Mouse (Mus musculus): ENCODE results near the gene Dnajc21. TPM values are rescaled to one million over a fixed set of nuclear protein-coding genes. Genes with fewer than 3 reads are reported as not detected.
"Not testable (repeated sequence)": the region's sequence is repeated elsewhere in the genome, so short reads cannot be mapped to it uniquely, and the experiment has no call there.

Gene Dnajc21
- 11.3 and 12.2 TPM in 2 replicates for polyA plus RNA-seq (2016; fragmentation: Nextera tagmentation; extraction: Ambion mirVana)

DNA sequence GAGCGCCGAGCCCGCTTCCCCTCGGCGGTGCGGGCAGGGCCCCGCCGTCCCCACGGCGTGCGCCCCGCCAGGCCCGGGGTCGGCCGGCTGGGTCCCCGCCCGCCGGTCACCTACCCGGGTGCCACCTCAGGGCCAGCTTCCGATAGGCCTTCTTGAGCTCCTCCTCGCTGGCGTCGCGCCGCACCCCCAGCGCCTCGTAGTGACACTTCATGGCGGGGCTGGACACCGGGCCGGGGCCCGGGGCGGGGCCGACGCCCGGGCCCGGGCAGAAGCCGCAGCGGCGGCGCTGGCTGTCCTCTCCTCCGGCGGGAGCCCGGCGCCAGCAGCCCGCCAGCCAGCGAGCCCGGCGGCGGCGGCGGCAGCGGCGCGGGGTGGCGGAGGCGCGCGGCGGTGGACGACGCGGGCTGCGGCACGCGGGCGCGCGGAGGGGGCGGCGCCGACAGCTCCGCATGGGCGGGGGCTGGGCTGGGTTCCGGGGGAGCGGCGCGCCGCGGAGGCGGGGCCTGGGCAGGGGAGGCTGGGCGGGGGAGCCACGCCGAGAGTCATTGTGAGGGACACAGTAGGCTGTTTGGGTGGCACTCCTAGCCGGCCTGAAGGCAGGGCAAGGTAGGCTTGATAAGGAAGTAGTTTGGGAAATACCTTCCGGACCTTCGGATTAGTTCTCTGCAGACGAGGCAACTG, at the start of gene Dnajc21:
Dnajc21 (minus strand) TSS at position 366 of the 681 bp plus-strand sequence.
- H3K9me3 ChIP-seq: no peaks in the 10 kb centered on the region
- H3K27me3 ChIP-seq (ENCODE audit: poor library complexity, severe bottlenecking): no peaks in the 10 kb centered on the region
- H3K27ac ChIP-seq: peak within 1 kb of the TSS; percentile 92
- H3K4me3 ChIP-seq: peak within 1 kb of the TSS; percentile 84
- WGBS: 3% methylated on average over 80 of the region's 87 CpGs
- H3K36me3 ChIP-seq (replicated peaks): peaks cover 15% of the 10 kb centered on the region
- peak; percentile 82 for DNase-seq (ENCODE audit: extremely low spot score, low spot score)
- peaks cover 27% of the 10 kb centered on the region for H3K4me1 ChIP-seq

DNA sequence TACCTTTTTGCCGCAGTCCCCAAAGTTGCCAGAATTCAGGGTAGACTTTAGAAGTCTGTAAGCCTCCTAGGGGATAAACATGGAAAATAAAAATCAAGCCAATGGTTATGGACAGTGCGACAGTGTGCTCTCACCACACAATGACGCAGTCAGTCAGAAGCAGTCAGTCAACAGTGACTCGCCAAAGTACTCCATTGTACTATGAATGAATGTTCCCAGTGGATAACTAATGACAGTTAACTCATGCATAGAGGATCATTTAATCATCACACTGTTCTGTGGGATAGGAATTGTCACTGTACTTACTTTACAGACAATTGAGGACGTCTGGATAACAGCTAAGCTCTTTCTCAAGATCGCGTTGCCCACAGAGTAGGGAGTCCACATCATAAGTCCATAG, 44.9 kb upstream of the Dnajc21 start:
- Histone ChIP-seq H3K9me3 (no peaks in the 10 kb centered on the region), H3K36me3 (replicated peaks) (no peaks in the 10 kb centered on the region), H3K27me3 (ENCODE audit: poor library complexity, severe bottlenecking) (no peaks in the 10 kb centered on the region), H3K27ac (no peak overlapping the region), H3K4me3 (no peak overlapping the region), H3K4me1 (no peaks in the 10 kb centered on the region)
- 91% methylated on average over 7 of the region's 7 CpGs for WGBS
- no peak for DNase-seq (ENCODE audit: extremely low spot score, low spot score)

DNA sequence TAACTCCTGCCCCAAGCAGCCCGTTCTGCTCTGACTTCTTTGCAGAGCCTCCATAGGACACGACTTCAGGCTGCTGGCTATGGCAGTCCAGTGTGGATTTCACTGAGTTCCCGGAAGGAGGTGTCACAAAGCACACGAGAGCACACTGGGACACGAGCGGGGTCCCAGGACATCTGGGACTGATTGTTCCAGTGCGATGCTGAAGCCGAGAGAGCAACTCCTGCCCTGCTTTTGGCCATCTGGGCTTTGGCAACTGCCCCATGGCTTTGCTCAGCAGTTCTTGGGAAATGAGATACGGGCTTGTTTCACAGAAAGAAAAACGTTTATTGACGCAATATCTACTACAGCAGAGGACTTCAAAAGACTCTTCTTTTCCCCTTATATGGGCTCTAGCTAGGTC, 35.8 kb upstream of the Dnajc21 start:
- no peaks in the 10 kb centered on the region for H3K27me3 ChIP-seq (ENCODE audit: poor library complexity, severe bottlenecking)
- no peak overlapping the region for H3K4me3 ChIP-seq
- 60% methylated on average over 11 of the region's 11 CpGs for WGBS
- no peak overlapping the region for H3K27ac ChIP-seq
- no peaks in the 10 kb centered on the region for H3K36me3 ChIP-seq (replicated peaks)
- no peak for DNase-seq (ENCODE audit: extremely low spot score, low spot score)
- H3K9me3 ChIP-seq: no peaks in the 10 kb centered on the region
- no peaks in the 10 kb centered on the region for H3K4me1 ChIP-seq

DNA sequence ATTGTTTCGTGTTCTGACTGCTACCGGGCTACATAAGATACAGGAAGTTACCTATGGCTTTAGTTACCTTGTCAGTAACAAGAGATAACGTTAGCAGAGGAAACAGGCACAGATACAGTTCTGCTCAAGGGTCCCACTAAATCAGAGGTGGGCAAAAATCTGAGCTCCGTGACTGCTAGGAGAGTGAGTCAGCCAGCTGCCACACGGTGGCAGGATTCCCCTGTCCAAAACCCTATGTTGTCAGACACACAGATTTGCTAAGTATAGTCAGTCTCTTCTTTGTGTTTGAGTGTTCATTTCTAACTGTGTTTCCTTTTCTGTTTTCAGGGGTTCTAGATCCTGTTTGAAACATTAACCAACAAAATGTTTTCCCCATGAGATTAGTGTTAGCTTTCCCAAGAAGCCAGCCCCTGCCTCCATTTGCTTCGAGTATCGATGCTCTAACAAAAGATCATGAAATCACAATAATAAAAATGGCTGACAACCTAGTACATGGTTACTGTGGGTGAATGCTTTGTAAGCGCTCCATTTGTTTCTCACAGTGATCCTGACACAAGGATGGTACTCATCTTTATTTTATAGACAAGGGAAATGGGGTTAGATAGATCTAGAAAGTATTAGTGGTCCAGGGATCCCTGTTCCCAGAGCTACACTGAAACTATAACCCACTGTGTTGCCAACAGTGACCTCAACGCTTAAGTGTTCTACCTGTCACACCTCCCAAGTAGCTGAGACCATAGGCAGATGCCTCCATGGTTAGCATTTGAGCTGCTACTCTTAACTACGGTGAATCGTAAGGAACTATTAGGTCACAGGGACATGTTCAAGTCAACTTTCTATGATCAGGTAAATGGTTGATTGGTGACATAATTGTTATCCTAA, 30.8 kb upstream of the Dnajc21 start:
- Histone ChIP-seq H3K27ac (no peak overlapping the region), H3K4me3 (no peak overlapping the region), H3K9me3 (no peaks in the 10 kb centered on the region), H3K36me3 (replicated peaks) (peaks cover 4% of the 10 kb centered on the region), H3K4me1 (no peaks in the 10 kb centered on the region), H3K27me3 (ENCODE audit: poor library complexity, severe bottlenecking) (no peaks in the 10 kb centered on the region)
- 60% methylated on average over 11 of the region's 11 CpGs for WGBS
- peak; percentile 52 for DNase-seq (ENCODE audit: extremely low spot score, low spot score)

DNA sequence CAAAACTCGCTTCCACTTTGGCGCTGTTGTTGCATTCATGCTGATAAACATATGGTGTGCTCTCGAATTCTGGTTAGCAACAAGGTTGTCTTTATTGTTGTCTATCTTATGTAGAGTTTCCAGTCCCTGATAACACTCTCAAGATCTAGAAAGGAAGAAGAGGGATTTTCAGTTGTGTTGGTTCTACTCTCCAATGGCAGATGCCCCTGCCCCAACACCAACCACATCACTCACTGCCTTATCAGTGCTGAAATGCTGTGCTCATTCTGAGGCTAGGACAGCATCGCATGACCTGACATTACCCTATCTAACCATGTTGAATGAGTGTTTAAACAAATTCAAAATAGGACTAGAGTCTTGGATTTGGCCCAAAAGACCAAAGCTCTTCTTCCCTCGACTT, 29.7 kb upstream of the Dnajc21 start:
- DNase-seq (ENCODE audit: extremely low spot score, low spot score): no peak
- no peaks in the 10 kb centered on the region for H3K4me1 ChIP-seq
- no peaks in the 10 kb centered on the region for H3K9me3 ChIP-seq
- no peak overlapping the region for H3K4me3 ChIP-seq
- peaks cover 9% of the 10 kb centered on the region for H3K36me3 ChIP-seq (replicated peaks)
- H3K27me3 ChIP-seq (ENCODE audit: poor library complexity, severe bottlenecking): no peaks in the 10 kb centered on the region
- no peak overlapping the region for H3K27ac ChIP-seq
- WGBS: 86% methylated on average over 5 of the region's 5 CpGs

DNA sequence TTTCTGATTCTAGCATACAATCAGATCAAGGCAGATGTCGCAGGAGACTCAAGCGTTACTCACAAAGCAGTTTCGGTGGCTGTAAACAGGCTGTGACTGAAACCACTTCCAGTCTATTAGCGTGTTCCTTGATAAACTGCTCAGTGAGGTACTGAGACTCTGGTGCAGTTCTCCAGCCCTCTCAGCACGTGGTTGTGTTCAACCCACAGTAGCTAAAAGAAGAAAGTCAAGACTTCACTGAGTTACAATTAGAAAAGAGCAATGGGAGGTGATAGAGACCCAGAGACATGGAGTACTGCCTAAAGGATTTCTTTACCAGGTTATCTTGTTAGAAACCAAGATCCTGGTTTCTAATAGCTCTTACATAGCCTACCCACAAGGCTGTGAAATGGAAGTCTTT, 29.3 kb upstream of the Dnajc21 start:
- WGBS: 77% methylated on average over 5 of the region's 5 CpGs
- Histone ChIP-seq H3K4me3 (no peak overlapping the region), H3K9me3 (no peaks in the 10 kb centered on the region), H3K27me3 (ENCODE audit: poor library complexity, severe bottlenecking) (no peaks in the 10 kb centered on the region), H3K27ac (no peak overlapping the region), H3K4me1 (no peaks in the 10 kb centered on the region), H3K36me3 (replicated peaks) (peaks cover 14% of the 10 kb centered on the region)
- DNase-seq (ENCODE audit: extremely low spot score, low spot score): no peak

DNA sequence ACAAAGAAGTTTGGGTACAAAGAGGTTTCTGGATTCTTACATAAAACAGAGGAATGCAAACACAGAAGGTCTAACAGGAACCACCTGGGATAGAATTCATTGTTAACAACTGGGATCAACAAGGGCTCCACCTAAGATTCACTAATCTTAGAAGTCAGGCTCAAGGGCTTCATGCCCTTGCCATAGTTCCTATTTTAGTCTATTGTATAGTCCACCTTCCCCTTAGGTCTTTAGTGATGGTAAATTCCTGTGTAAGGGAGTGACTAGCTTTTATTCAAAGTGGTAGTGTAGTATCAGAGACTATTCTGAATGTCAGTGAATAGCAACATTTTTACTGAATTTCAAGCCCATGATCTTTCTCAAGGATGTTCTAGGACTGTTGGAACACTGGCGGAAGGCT, 26.4 kb upstream of the Dnajc21 start:
- not testable (repeated sequence) for H3K4me1 ChIP-seq; H3K27ac ChIP-seq; H3K4me3 ChIP-seq; H3K27me3 ChIP-seq (ENCODE audit: poor library complexity, severe bottlenecking); DNase-seq (ENCODE audit: extremely low spot score, low spot score); H3K9me3 ChIP-seq
- 98% methylated on average over 1 of the region's 1 CpGs for WGBS
- peaks cover 43% of the 10 kb centered on the region for H3K36me3 ChIP-seq (replicated peaks)

DNA sequence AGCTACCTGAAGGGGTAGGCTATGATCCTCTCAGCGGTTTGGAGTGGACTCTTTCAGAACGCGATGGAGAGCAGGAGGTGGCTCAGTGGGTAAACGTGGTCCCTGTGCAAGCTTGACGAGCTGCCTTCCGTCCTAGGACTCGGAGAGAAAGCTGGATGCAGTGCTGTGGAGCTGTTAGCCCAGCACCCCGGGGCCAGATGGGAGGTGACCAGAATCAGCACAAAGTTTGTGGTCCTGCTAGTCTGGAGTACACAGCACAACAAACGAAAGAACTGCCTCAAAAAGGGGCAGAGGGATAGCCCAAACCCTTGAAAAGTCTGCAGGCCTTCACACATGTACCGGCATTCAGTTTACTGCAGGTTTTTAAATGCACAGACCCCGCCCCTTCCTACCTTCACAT, 25.6 kb upstream of the Dnajc21 start:
- no peak overlapping the region for H3K4me3 ChIP-seq
- no peaks in the 10 kb centered on the region for H3K27me3 ChIP-seq (ENCODE audit: poor library complexity, severe bottlenecking)
- no peaks in the 10 kb centered on the region for H3K9me3 ChIP-seq
- H3K4me1 ChIP-seq: no peaks in the 10 kb centered on the region
- no peak for DNase-seq (ENCODE audit: extremely low spot score, low spot score)
- 93% methylated on average over 11 of the region's 11 CpGs for WGBS
- H3K36me3 ChIP-seq (replicated peaks): peaks cover 49% of the 10 kb centered on the region
- H3K27ac ChIP-seq: no peak overlapping the region

DNA sequence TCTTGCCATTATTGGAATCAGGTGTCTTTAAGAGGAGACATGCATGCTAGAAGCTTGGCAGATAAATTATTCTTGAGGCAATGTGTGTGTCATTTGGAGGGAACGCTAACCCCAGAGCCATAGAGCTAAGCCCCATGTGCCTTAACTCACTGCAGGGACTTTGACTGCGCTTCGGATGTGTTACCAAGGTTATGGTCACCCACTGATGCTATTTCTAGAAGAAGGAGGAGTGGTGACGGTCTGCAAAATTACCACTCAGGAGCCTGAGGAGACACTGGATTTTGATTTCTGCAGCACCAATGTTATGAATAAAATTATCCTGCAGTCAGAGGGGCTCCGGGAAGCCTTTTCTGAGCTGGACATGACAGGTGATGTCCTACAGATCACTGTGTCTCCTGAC, 19.8 kb upstream of the Dnajc21 start:
- 95% methylated on average over 5 of the region's 5 CpGs for WGBS
- Histone ChIP-seq H3K27me3 (ENCODE audit: poor library complexity, severe bottlenecking) (no peaks in the 10 kb centered on the region), H3K36me3 (replicated peaks) (peaks cover 67% of the 10 kb centered on the region), H3K9me3 (no peaks in the 10 kb centered on the region), H3K27ac (no peak overlapping the region), H3K4me1 (peaks cover 12% of the 10 kb centered on the region), H3K4me3 (no peak overlapping the region)
- DNase-seq (ENCODE audit: extremely low spot score, low spot score): no peak

DNA sequence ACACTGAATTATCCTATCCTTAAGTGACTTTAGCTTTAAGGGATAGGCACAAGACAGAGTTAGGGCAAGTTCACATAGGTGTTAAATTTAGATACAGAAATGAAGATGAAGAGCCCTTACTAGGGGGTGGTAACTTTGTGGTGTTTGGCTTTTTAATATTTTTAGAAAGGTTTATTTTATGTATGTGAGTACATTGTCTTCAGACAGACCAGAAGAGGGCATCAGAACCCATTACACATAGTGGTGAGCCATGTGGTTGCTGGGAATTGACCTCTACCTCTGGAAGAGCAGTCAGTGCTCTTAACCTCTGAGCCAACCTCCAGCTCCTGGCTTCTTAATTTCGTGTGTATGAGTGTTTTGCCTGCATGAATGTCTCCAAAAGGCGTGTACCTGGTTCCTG, 16.9 kb upstream of the Dnajc21 start:
- Histone ChIP-seq H3K4me3 (peak overlapping the region; percentile 86), H3K27me3 (ENCODE audit: poor library complexity, severe bottlenecking) (no peaks in the 10 kb centered on the region), H3K36me3 (replicated peaks) (peaks cover 56% of the 10 kb centered on the region), H3K4me1 (peaks cover 24% of the 10 kb centered on the region), H3K9me3 (no peaks in the 10 kb centered on the region), H3K27ac (no peak overlapping the region)
- DNase-seq (ENCODE audit: extremely low spot score, low spot score): no peak
- WGBS: 80% methylated on average over 2 of the region's 2 CpGs

DNA sequence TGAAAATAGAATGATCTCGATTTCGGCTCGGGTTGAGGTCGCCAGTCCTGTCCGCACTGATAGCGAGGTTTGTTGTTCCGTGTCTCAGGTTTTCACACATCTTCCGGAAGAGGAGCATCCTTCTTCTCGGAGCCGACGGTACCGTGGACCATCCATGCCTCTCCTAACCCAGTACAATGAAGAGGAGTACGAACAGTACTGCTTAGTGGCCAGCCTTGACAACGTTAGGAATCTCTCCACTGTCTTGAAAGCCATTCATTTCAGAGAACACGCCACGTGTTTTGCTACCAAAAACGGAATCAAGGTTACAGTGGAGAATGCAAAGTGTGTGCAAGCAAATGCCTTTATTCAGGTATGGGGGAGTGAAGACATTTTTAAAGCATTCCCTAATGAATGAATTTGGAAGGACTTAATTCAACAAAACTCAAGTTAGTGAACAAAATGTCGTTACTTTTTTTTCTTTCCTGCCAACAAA, 16.1 kb upstream of the Dnajc21 start:
- peak overlapping the region; percentile 86 for H3K4me3 ChIP-seq
- no peak for DNase-seq (ENCODE audit: extremely low spot score, low spot score)
- peak overlapping the region; percentile 94 for H3K27ac ChIP-seq
- peaks cover 56% of the 10 kb centered on the region for H3K36me3 ChIP-seq (replicated peaks)
- peaks cover 24% of the 10 kb centered on the region for H3K4me1 ChIP-seq
- no peaks in the 10 kb centered on the region for H3K9me3 ChIP-seq
- WGBS: 1% methylated on average over 18 of the region's 18 CpGs
- H3K27me3 ChIP-seq (ENCODE audit: poor library complexity, severe bottlenecking): no peaks in the 10 kb centered on the region

DNA sequence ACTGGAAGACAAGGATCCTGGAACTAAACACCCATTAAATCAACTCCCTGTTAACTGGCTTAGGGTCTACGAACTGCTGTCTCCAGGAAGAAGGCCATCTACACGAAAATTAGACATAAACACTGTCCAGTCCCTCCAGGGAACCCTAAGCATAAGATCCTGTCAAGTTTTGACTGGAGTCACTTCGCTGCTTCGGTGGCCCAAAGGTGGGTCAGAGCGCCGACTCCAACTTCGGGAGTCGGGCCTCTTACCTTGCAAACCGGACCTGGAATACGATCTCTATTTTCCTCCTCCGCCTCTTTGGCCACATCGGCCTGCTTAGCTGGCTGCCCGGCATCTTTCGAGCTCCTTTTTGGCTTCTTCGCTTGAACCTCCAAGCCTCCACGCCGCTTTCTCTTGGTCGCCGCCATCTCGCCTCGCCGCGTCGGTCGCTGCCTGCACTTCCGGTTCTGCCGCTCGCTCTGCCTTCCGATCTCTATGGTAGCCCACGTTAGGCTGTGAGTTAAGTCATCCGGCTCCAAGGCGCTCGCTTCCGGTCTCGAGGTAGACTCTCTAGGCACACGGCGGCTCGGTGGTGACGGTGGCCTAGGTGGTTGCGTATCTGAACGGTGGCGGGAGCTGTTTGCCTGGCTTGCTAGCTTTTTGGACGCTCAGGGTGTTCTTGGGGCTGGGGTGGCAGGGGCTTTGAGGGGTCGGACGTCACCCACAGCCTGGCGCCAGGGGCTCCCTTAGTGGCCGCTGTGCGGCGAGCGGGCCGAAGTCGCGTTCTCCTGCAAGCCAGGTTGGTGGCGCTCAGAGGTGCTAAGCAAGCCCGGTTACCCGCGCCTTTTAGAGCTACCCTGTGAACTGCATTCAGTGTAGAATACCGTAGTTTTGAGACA, 15.4 kb upstream of the Dnajc21 start, which contains the start of the genes Brix1 and Rad1:
Brix1 (minus strand) TSS at position 464 of the 881 bp plus-strand sequence.
Rad1 (plus strand) TSS at position 535 of the 881 bp plus-strand sequence.
- peak within 1 kb of the TSS; percentile 86 for H3K4me3 ChIP-seq
- no peaks in the 10 kb centered on the region for H3K27me3 ChIP-seq (ENCODE audit: poor library complexity, severe bottlenecking)
- H3K9me3 ChIP-seq: no peaks in the 10 kb centered on the region
- peaks cover 58% of the 10 kb centered on the region for H3K36me3 ChIP-seq (replicated peaks)
- H3K4me1 ChIP-seq: peaks cover 24% of the 10 kb centered on the region
- H3K27ac ChIP-seq: peak within 1 kb of the TSS; percentile 94
- DNase-seq (ENCODE audit: extremely low spot score, low spot score): peak; percentile 93
- WGBS: under 1% methylated on average over 58 of the region's 58 CpGs

Data from forebrain, embryonic 10.5 days (tissue).